Mouse (Mus musculus) lung, postnatal 36 days (tissue): ENCODE measurements around the gene Mpo.

ENCODE experiments used
- DNase-seq: peaks from one replicate; pipeline ENCODE4 v3.0.0; 2022; ENCODE audit warnings: mixed read lengths

Gene Mpo

GRCm38 (mm10) chr11:87758161-87758911 is 35.0 kb upstream of the Mpo start:
- no peak for DNase-seq

DNA sequence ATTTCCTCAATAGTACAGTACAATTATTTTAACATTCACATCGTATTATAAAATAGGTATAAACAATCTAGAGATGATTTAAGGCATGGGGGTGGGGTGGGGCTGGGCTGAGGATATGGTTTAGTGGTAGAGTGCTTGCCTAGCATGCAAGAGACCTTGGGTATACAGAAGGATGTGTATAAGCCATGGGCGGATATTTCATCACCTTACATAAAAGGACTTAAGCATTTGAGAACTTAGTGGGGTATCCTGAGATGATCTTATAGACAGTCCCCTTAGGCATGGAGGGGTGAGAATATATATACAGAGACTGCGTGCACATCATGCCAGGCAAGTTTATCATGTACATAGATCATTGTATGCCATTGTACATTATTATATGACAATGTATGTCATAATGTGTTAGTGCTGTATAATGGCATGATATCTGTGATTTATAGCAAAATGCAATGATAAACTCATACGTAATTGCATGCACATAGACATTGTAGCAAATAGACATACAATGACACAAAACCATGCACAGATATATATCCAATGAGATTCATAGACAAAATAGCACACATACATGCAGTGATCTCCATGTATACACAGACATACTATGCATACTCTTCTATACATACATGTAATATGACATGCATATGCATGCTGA is 34.3 kb upstream of the Mpo start:
- no peak for DNase-seq

- DNase-seq = no peak
Observed at GRCm38 (mm10) chr11:87759609-87760005, 33.8 kb upstream of the Mpo start.

- no peak for DNase-seq
Observed at GRCm38 (mm10) chr11:87760301-87761081, 32.9 kb upstream of the Mpo start, which contains the start of gene Tspoap1. TSS of gene Tspoap1 (plus strand) at chr11:87760541.

GRCm38 (mm10) chr11:87761181-87761721 is 32.1 kb upstream of the Mpo start:
- DNase-seq = no peak

- DNase-seq = no peak
Observed at GRCm38 (mm10) chr11:87761806-87762701, 31.3 kb upstream of the Mpo start.

DNA sequence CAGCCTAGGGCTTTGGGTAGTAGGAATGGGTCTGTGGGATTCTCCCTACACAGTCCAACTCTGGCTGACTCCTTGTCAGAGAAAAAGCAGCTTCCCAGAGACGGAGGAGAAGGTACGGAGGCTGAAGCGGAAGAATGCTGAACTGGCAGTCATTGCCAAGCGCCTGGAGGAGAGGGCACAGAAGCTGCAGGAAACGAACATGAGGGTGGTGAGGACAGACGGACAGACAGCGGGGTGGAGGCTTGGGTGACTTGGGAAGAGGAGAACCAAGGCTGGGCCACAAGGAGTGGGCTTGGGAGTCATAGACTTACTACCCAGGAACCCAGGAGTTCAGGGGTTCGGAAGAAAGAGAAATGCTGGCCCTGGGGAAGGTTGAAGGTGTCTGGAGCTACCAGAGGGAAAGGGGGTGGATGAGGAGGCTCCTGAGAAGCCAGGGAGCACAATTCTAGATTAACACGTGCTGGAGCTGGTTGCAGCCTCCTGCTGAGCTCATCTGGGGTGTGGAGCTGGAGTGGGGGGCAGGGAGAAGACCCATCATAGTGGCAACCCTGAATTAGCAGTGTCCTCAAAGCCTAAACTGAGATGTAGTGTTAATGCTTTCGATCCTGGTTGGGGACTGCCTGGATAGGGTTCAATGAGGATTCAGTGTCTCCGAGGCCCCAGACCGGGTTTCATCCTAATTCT is 30.5 kb upstream of the Mpo start:
- DNase-seq = no peak

GRCm38 (mm10) chr11:87763511-87763987 is 29.8 kb upstream of the Mpo start:
- DNase-seq = no peak

- no peak for DNase-seq
Observed at GRCm38 (mm10) chr11:87763988-87764876, 29.1 kb upstream of the Mpo start.

DNA sequence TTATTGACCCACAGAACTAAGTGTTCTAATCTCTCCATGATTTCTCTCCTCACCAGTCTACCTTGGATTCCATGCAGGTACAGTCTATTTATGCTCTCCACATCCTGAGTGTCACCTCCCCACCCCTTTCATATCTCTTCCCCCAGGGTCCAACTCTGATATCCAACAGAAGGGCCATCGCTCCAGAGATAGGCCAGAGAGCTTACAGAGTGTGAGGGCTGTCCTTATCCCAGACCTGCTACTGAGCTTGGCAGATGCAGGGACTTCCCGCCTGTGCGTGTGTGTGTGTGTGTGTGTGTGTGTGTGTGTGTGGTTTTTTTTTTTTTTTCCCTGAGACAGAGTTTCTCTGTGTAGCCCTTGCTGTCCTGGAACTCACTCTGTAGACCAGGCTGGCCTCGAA is 24.6 kb upstream of the Mpo start:
- no peak for DNase-seq

GRCm38 (mm10) chr11:87770989-87771388 is 22.4 kb upstream of the Mpo start:
- peak; percentile 83 for DNase-seq

DNA sequence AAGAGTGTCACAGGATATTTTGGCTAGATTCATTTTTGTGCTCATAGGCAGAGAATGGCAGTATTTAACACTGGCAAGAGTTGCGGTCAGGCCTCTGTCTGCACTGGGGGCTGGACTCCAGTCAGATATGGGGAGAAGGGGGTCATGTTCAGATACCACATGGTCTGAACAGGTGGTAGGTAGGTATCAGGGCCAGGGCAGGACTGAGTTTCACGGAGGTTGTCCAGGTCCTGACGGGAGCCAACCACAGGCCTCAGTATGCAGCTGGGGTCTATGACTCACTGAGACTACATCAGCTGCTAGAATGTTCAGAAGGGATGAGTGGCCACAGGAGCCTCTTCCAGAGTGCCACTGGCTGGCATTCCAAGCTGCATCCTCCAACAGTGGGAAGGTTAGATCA is 21.0 kb upstream of the Mpo start:
- DNase-seq = no peak

GRCm38 (mm10) chr11:87778100-87778765 is 15.1 kb upstream of the Mpo start:
- peak; percentile 84 for DNase-seq

GRCm38 (mm10) chr11:87778915-87779314 is 14.5 kb upstream of the Mpo start:
- DNase-seq = no peak

- DNase-seq = no peak
Observed at GRCm38 (mm10) chr11:87779392-87779791, 14.0 kb upstream of the Mpo start.

DNA sequence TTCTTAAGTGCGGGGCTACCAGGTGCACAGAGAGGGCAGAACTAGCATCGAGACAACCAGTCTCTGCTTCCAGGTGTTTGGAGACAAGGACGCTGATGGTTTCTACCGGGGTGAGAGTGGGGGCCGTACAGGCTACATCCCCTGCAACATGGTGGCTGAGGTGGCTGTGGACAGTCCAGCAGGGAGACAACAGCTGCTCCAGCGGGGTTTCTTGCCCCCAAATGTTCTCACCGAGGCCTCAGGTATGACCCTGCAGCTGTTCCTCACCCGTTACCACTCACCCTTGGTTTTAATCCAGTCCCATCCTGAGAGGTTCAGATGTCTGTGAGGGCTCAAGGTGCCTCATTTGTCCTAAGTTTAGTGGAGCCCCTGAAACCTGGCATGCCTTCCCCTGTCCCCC is 13.3 kb upstream of the Mpo start:
- no peak for DNase-seq

- DNase-seq = no peak
Observed at GRCm38 (mm10) chr11:87790088-87790487, 3.3 kb upstream of the Mpo start.

- no peak for DNase-seq
Observed at GRCm38 (mm10) chr11:87801711-87802275, 8.4 kb downstream of the Mpo start.

- DNase-seq = peak; percentile 9
Observed at GRCm38 (mm10) chr11:87802621-87803020, 9.2 kb downstream of the Mpo start.

DNA sequence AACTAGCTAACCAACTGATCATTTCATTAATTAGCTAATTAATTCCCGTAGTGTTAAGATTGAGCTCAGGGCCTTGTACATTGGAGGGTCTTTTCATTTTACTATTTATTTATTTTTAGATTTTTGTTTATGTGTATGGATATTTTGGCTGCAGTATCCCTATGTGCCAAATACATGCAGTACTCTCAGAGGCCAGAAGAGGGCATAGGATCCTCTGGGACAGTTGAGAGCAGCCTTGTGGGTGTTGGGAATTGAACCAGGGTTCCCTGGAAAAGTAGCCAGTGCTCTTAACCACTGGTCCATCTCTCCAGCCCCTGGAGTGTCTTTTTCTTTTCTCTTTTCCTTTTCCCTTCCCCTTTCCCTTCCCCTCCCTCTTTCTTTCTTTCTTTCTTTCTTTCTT is 12.1 kb downstream of the Mpo start:
- peak; percentile 59 for DNase-seq
